Mouse (Mus musculus): ENCODE measurements around the gene Gtf3a. TPM values are rescaled to one million over a fixed set of nuclear protein-coding genes. Genes with fewer than 3 reads are reported as not detected.
A peak's percentile ranks its signal among the peaks of the same experiment; 100 is the strongest.

Gene Gtf3a
- polyA plus RNA-seq, 1 experiment: 55.6 TPM

GRCm38 (mm10) chr5:146947497-146947896 is 960 bp upstream of the Gtf3a start:
- H3K27ac ChIP-seq (ENCODE audit: insufficient read depth, low read length): no peak overlapping the region
- no peaks in the 10 kb centered on the region; the same call in 1 of the 2 replicates for H3K4me1 ChIP-seq (ENCODE audit: control insufficient read depth, insufficient read depth, low read length)
- TF ChIP-seq CTCF (IDR thresholded peaks at IDR 0.05; ENCODE audit: extremely low read depth, insufficient read depth, low read length): no peak
- TF ChIP-seq POLR2A (IDR thresholded peaks at IDR 0.05; ENCODE audit: extremely low read depth, insufficient read depth, low read length): no peak
- no peak overlapping the region for H3K4me3 ChIP-seq (ENCODE audit: insufficient read depth, low read length)

GRCm38 (mm10) chr5:146948041-146948507 is 383 bp upstream of the Gtf3a start:
- peak overlapping the region; percentile 3 for H3K27ac ChIP-seq (ENCODE audit: insufficient read depth, low read length)

GRCm38 (mm10) chr5:146954576-146954975 is 6.1 kb downstream of the Gtf3a start:
- Histone ChIP-seq H3K27ac (ENCODE audit: insufficient read depth, low read length) (no peak overlapping the region), H3K4me1 (ENCODE audit: control insufficient read depth, insufficient read depth, low read length) (no peaks in the 10 kb centered on the region; the same call in 1 of the 2 replicates), H3K4me3 (ENCODE audit: insufficient read depth, low read length) (no peak overlapping the region)
- no peak for TF ChIP-seq CTCF (IDR thresholded peaks at IDR 0.05; ENCODE audit: extremely low read depth, insufficient read depth, low read length)
- TF ChIP-seq POLR2A (IDR thresholded peaks at IDR 0.05; ENCODE audit: extremely low read depth, insufficient read depth, low read length): no peak

More at GRCm38 (mm10) chr5:146948041-146948507, 383 bp upstream of the Gtf3a start:
- TF ChIP-seq CTCF (IDR thresholded peaks at IDR 0.05; ENCODE audit: extremely low read depth, insufficient read depth, low read length): no peak
- TF ChIP-seq POLR2A (IDR thresholded peaks at IDR 0.05; ENCODE audit: extremely low read depth, insufficient read depth, low read length): no peak
- Histone ChIP-seq H3K4me1 (ENCODE audit: control insufficient read depth, insufficient read depth, low read length) (no peaks in the 10 kb centered on the region; the same call in 1 of the 2 replicates), H3K4me3 (ENCODE audit: insufficient read depth, low read length) (peak overlapping the region; percentile 42)

- Histone ChIP-seq H3K4me3 (ENCODE audit: insufficient read depth, low read length) (no peak overlapping the region), H3K27ac (ENCODE audit: insufficient read depth, low read length) (no peak overlapping the region), H3K4me1 (ENCODE audit: control insufficient read depth, insufficient read depth, low read length) (no peaks in the 10 kb centered on the region; the same call in 1 of the 2 replicates)
- TF ChIP-seq POLR2A (IDR thresholded peaks at IDR 0.05; ENCODE audit: extremely low read depth, insufficient read depth, low read length) (no peak), CTCF (IDR thresholded peaks at IDR 0.05; ENCODE audit: extremely low read depth, insufficient read depth, low read length) (no peak)
These were observed 7.2 kb downstream of the Gtf3a start for GRCm38 (mm10) chr5:146955651-146956050.

- Histone ChIP-seq H3K27ac (ENCODE audit: insufficient read depth, low read length) (no peak overlapping the region), H3K4me3 (ENCODE audit: insufficient read depth, low read length) (no peak overlapping the region), H3K4me1 (ENCODE audit: control insufficient read depth, insufficient read depth, low read length) (no peaks in the 10 kb centered on the region; the same call in 1 of the 2 replicates)
- no peak for TF ChIP-seq CTCF (IDR thresholded peaks at IDR 0.05; ENCODE audit: extremely low read depth, insufficient read depth, low read length)
- no peak for TF ChIP-seq POLR2A (IDR thresholded peaks at IDR 0.05; ENCODE audit: extremely low read depth, insufficient read depth, low read length)
These were observed 8.2 kb downstream of the Gtf3a start for GRCm38 (mm10) chr5:146956678-146957077.

GRCm38 (mm10) chr5:146963118-146963936 is 14.9 kb downstream of the Gtf3a start, which contains the start of gene Mtif3:
Gene Mtif3, minus strand, starts transcription at chr5:146963800.
- TF ChIP-seq CTCF (IDR thresholded peaks at IDR 0.05; ENCODE audit: extremely low read depth, insufficient read depth, low read length) (no peak), POLR2A (IDR thresholded peaks at IDR 0.05; ENCODE audit: extremely low read depth, insufficient read depth, low read length) (peak; percentile 59)
- Histone ChIP-seq H3K27ac (ENCODE audit: insufficient read depth, low read length) (peak within 1 kb of the TSS; percentile 30; the same call in 1 of the 2 replicates), H3K4me3 (ENCODE audit: insufficient read depth, low read length) (peak within 1 kb of the TSS; percentile 89), H3K4me1 (ENCODE audit: control insufficient read depth, insufficient read depth, low read length) (peaks cover 4% of the 10 kb centered on the region)

GRCm38 (mm10) chr5:146963937-146964278 is 15.5 kb downstream of the Gtf3a start:
- H3K4me1 ChIP-seq (ENCODE audit: control insufficient read depth, insufficient read depth, low read length): peaks cover 4% of the 10 kb centered on the region
- TF ChIP-seq POLR2A (IDR thresholded peaks at IDR 0.05; ENCODE audit: extremely low read depth, insufficient read depth, low read length): no peak
- no peak for TF ChIP-seq CTCF (IDR thresholded peaks at IDR 0.05; ENCODE audit: extremely low read depth, insufficient read depth, low read length)
- H3K4me3 ChIP-seq (ENCODE audit: insufficient read depth, low read length): peak overlapping the region; percentile 89
- no peak overlapping the region for H3K27ac ChIP-seq (ENCODE audit: insufficient read depth, low read length)

- H3K4me1 ChIP-seq (ENCODE audit: control insufficient read depth, insufficient read depth, low read length): no peaks in the 10 kb centered on the region; the same call in none of the 2 replicates
- H3K4me3 ChIP-seq (ENCODE audit: insufficient read depth, low read length): no peak overlapping the region
- no peak overlapping the region for H3K27ac ChIP-seq (ENCODE audit: insufficient read depth, low read length)
- TF ChIP-seq CTCF (IDR thresholded peaks at IDR 0.05; ENCODE audit: extremely low read depth, insufficient read depth, low read length) (no peak), POLR2A (IDR thresholded peaks at IDR 0.05; ENCODE audit: extremely low read depth, insufficient read depth, low read length) (no peak)
These were observed 20.4 kb downstream of the Gtf3a start for GRCm38 (mm10) chr5:146968695-146969393.

GRCm38 (mm10) chr5:146971776-146972561 is 23.5 kb downstream of the Gtf3a start:
- H3K4me3 ChIP-seq (ENCODE audit: insufficient read depth, low read length): no peak overlapping the region
- no peak for TF ChIP-seq POLR2A (IDR thresholded peaks at IDR 0.05; ENCODE audit: extremely low read depth, insufficient read depth, low read length)
- no peak for TF ChIP-seq CTCF (IDR thresholded peaks at IDR 0.05; ENCODE audit: extremely low read depth, insufficient read depth, low read length)
- no peak overlapping the region for H3K27ac ChIP-seq (ENCODE audit: insufficient read depth, low read length)
- H3K4me1 ChIP-seq (ENCODE audit: control insufficient read depth, insufficient read depth, low read length): peaks cover 1% of the 10 kb centered on the region; the same call in 1 of the 2 replicates

Data from cortical plate, adult 2 months (tissue).